Mouse (Mus musculus) bone marrow, adult 2 months (tissue): ENCODE measurements around the gene Nrxn1.

Source experiments
- CTCF ChIP-seq: fragments of 200-500 bp; IDR thresholded peaks from 2 replicates; pipeline ENCODE4 v1.5.1; 2011; ENCODE audit warnings: low read length, control low read depth; ENCODE audit not compliant: control insufficient read depth, insufficient read depth
- POLR2A ChIP-seq: fragments of 200-500 bp; IDR thresholded peaks from 2 replicates; pipeline ENCODE4 v1.6.1; 2011; ENCODE audit warnings: low read depth, mild to moderate bottlenecking, control low read depth, low read length, borderline replicate concordance; ENCODE audit not compliant: control insufficient read depth

GRCm38 (mm10) chr17:91088037-91088715 lies 4.7 kb downstream of the Nrxn1 start:
- TF ChIP-seq CTCF (no peak), POLR2A (no peak)
